Mouse (Mus musculus) testis, adult 2 months (tissue): ENCODE results near the gene Ghdc. TPM values are rescaled to one million over a fixed set of nuclear protein-coding genes. Genes with fewer than 3 reads are reported as not detected.

Experiments used
- H3K27ac ChIP-seq: fragments of 200-500 bp; 2 replicates; pipeline ENCODE4 v1.5.1; 2012; ENCODE audit warnings: low read depth, low read length; ENCODE audit not compliant: control insufficient read depth, insufficient read depth
- H3K27me3 ChIP-seq: fragments of 200-500 bp; 2 replicates; pipeline ENCODE4 v1.6.1; 2012; ENCODE audit warnings: mild to moderate bottlenecking, low read length, moderate library complexity; ENCODE audit not compliant: control insufficient read depth, insufficient read depth
- H3K36me3 ChIP-seq: fragments of 200-500 bp; 2 replicates; pipeline ENCODE4 v1.6.1; 2012; ENCODE audit warnings: mild to moderate bottlenecking, low read length; ENCODE audit not compliant: control insufficient read depth, insufficient read depth
- H3K4me1 ChIP-seq: fragments of 200-500 bp; 2 replicates; pipeline ENCODE4 v1.6.1; 2012; ENCODE audit warnings: low read length; ENCODE audit not compliant: control insufficient read depth, insufficient read depth
- H3K4me3 ChIP-seq: fragments of 200-500 bp; 2 replicates; pipeline ENCODE4 v1.5.1; 2012; ENCODE audit warnings: low read depth, mild to moderate bottlenecking, low read length, moderate library complexity, mixed read lengths; ENCODE audit not compliant: control insufficient read depth
- CTCF ChIP-seq: fragments of 200-500 bp; IDR thresholded peaks from 2 replicates; pipeline ENCODE4 v1.5.1; 2012; ENCODE audit warnings: low read depth, mild to moderate bottlenecking, inconsistent platforms, low read length, moderate library complexity; ENCODE audit not compliant: control insufficient read depth, insufficient read depth, insufficient replicate concordance
- POLR2A ChIP-seq: fragments of 200-500 bp; IDR thresholded peaks from 2 replicates; pipeline ENCODE4 v1.6.1; 2012; ENCODE audit warnings: low read depth, mild to moderate bottlenecking, inconsistent platforms, low read length, moderate library complexity; ENCODE audit not compliant: control insufficient read depth
- polyA plus RNA-seq: library from polyadenylated mRNA; depleted of rRNA; stranded (reverse); fragments of >200 nt; gene quantifications from 2 replicates; pipeline ENCODE4 v1.2.3, GENCODE M21; 2012

The Ghdc gene
- polyA plus RNA-seq, 1 experiment: 1.3 TPM

GRCm38 (mm10) chr11:100816342-100816741, 45.6 kb upstream of the Ghdc start:
- H3K27me3 ChIP-seq: no peaks in the 10 kb centered on the region
- no peak overlapping the region for H3K27ac ChIP-seq
- H3K36me3 ChIP-seq: no peaks in the 10 kb centered on the region
- TF ChIP-seq CTCF (no peak), POLR2A (no peak)
- no peaks in the 10 kb centered on the region for H3K4me1 ChIP-seq
- H3K4me3 ChIP-seq: no peak overlapping the region

- no peak overlapping the region for H3K27ac ChIP-seq
- TF ChIP-seq CTCF (no peak), POLR2A (no peak)
- no peak overlapping the region for H3K4me3 ChIP-seq
- H3K36me3 ChIP-seq: no peaks in the 10 kb centered on the region
- H3K27me3 ChIP-seq: no peaks in the 10 kb centered on the region
- H3K4me1 ChIP-seq: no peaks in the 10 kb centered on the region
Measured at GRCm38 (mm10) chr11:100814498-100814897, 43.7 kb upstream of the Ghdc start.

- Histone ChIP-seq H3K4me3 (no peak overlapping the region), H3K27me3 (no peaks in the 10 kb centered on the region), H3K36me3 (no peaks in the 10 kb centered on the region), H3K4me1 (no peaks in the 10 kb centered on the region), H3K27ac (no peak overlapping the region)
- TF ChIP-seq POLR2A (no peak), CTCF (peak; percentile 50; the same call in 1 of the 2 replicates)
Measured at GRCm38 (mm10) chr11:100811132-100811531, 40.4 kb upstream of the Ghdc start.

- no peaks in the 10 kb centered on the region for H3K27me3 ChIP-seq
- no peak overlapping the region for H3K27ac ChIP-seq
- H3K4me1 ChIP-seq: no peaks in the 10 kb centered on the region
- TF ChIP-seq CTCF (no peak), POLR2A (no peak)
- H3K36me3 ChIP-seq: no peaks in the 10 kb centered on the region
- H3K4me3 ChIP-seq: no peak overlapping the region
Measured at GRCm38 (mm10) chr11:100810516-100810915, 39.8 kb upstream of the Ghdc start.

GRCm38 (mm10) chr11:100806380-100807305, 35.9 kb upstream of the Ghdc start:
- Histone ChIP-seq H3K36me3 (no peaks in the 10 kb centered on the region), H3K4me1 (no peaks in the 10 kb centered on the region), H3K27ac (no peak overlapping the region), H3K4me3 (no peak overlapping the region), H3K27me3 (no peaks in the 10 kb centered on the region)
- no peak for TF ChIP-seq POLR2A
- TF ChIP-seq CTCF: no peak

- Histone ChIP-seq H3K4me1 (no peaks in the 10 kb centered on the region), H3K27me3 (no peaks in the 10 kb centered on the region), H3K36me3 (no peaks in the 10 kb centered on the region), H3K27ac (no peak overlapping the region), H3K4me3 (no peak overlapping the region)
- TF ChIP-seq CTCF (no peak), POLR2A (no peak)
Measured at GRCm38 (mm10) chr11:100805535-100805934, 34.8 kb upstream of the Ghdc start.

- TF ChIP-seq POLR2A (no peak), CTCF (no peak)
- H3K27me3 ChIP-seq: no peaks in the 10 kb centered on the region
- H3K27ac ChIP-seq: no peak overlapping the region
- no peaks in the 10 kb centered on the region for H3K36me3 ChIP-seq
- no peaks in the 10 kb centered on the region for H3K4me1 ChIP-seq
- no peak overlapping the region for H3K4me3 ChIP-seq
Measured at GRCm38 (mm10) chr11:100804409-100804808, 33.7 kb upstream of the Ghdc start.

GRCm38 (mm10) chr11:100799426-100799825, 28.7 kb upstream of the Ghdc start:
- no peak overlapping the region for H3K4me3 ChIP-seq
- H3K27ac ChIP-seq: no peak overlapping the region
- no peaks in the 10 kb centered on the region for H3K36me3 ChIP-seq
- no peaks in the 10 kb centered on the region for H3K27me3 ChIP-seq
- H3K4me1 ChIP-seq: no peaks in the 10 kb centered on the region
- TF ChIP-seq POLR2A: no peak
- TF ChIP-seq CTCF: no peak
